Mouse (Mus musculus): ENCODE measurements around the gene Ttn. TPM values are rescaled to one million over a fixed set of nuclear protein-coding genes. Genes with fewer than 3 reads are reported as not detected.

Ttn gene
- total RNA-seq, 1 experiment from 2014 or later: 0.10 TPM

- no peak for ATAC-seq (replicated peaks in 1 of 2; ENCODE audit: insufficient read depth in 1 of 2, low FRiP score in 2 of 2, low TSS enrichment in 1 of 2, low read depth in 1 of 2, poor library complexity in 2 of 2, severe bottlenecking in 2 of 2)
These were observed 12.7 kb downstream of the Ttn start for GRCm38 (mm10) chr2:76969637-76970036.

DNA sequence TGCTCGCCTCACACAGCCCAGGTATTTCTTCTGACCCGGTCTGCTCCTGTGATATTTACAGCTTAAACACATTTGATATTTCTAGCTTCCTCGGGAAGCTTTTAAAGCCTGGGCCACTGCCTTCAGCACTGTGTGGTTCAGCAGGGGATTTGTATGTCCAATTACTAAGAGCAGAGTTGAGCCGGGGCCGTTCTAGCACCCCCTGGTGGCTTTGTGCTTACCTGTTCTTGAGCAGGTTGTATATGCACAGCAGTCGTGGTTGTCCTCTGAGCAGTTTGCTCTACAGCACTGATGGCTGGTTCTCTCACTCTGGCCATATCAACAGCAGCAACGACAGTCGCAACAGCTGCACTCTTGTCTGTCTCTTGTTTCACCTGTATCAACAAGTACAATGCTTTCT, 13.4 kb downstream of the Ttn start:
- peak; percentile 87 to 95 for ATAC-seq (replicated peaks in 1 of 2; ENCODE audit: insufficient read depth in 1 of 2, low FRiP score in 2 of 2, low TSS enrichment in 1 of 2, low read depth in 1 of 2, poor library complexity in 2 of 2, severe bottlenecking in 2 of 2)

GRCm38 (mm10) chr2:76966582-76966981, 15.8 kb downstream of the Ttn start:
- no peak for ATAC-seq (replicated peaks in 1 of 2; ENCODE audit: insufficient read depth in 1 of 2, low FRiP score in 2 of 2, low TSS enrichment in 1 of 2, low read depth in 1 of 2, poor library complexity in 2 of 2, severe bottlenecking in 2 of 2)

DNA sequence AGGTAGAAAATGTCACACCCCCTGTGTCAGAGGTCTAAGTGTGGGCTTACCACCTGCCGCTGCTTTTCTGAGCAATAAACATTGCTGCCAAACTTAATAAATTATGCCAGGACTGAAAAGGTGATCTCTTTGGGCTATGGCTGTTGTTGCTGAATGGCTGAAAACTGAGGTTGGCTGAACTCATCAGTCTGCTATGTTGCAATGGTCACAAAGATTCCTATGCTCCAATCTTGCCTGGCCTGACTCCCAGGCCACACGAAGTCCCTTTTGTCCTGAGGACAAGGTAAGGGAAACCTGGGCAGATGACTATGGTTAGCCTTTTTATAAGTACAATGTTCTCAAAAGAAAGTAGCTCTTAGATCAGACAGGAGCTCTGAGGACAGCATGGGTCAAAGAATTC, 16.3 kb downstream of the Ttn start:
- no peak for ATAC-seq (replicated peaks in 1 of 2; ENCODE audit: insufficient read depth in 1 of 2, low FRiP score in 2 of 2, low TSS enrichment in 1 of 2, low read depth in 1 of 2, poor library complexity in 2 of 2, severe bottlenecking in 2 of 2)

GRCm38 (mm10) chr2:76965542-76965941, 16.8 kb downstream of the Ttn start:
- ATAC-seq (replicated peaks in 1 of 2; ENCODE audit: insufficient read depth in 1 of 2, low FRiP score in 2 of 2, low TSS enrichment in 1 of 2, low read depth in 1 of 2, poor library complexity in 2 of 2, severe bottlenecking in 2 of 2): no peak

DNA sequence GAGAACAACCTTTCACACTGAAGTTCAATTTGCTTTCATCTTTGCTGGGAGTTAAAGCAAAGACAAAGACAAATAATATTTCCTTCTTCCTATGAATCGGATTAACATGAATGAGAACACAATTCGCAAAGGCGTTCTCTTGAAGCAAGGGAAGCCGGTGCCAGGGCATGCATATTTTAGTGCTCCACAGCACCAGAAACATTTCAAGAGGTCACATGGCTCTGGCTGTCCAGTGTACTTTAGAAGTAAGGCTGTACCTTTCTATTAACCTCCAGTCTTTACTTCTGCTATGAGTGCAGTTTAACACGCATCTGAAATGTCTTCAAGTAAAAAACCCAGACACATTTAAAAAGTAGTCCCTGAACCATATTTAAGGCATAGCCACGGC, 20.3 kb downstream of the Ttn start:
- no peak for ATAC-seq (replicated peaks in 1 of 2; ENCODE audit: insufficient read depth in 1 of 2, low FRiP score in 2 of 2, low TSS enrichment in 1 of 2, low read depth in 1 of 2, poor library complexity in 2 of 2, severe bottlenecking in 2 of 2)

- ATAC-seq (replicated peaks in 1 of 2; ENCODE audit: insufficient read depth in 1 of 2, low FRiP score in 2 of 2, low TSS enrichment in 1 of 2, low read depth in 1 of 2, poor library complexity in 2 of 2, severe bottlenecking in 2 of 2): no peak
These were observed 20.8 kb downstream of the Ttn start for GRCm38 (mm10) chr2:76961420-76962044.

- ATAC-seq (replicated peaks in 1 of 2; ENCODE audit: insufficient read depth in 1 of 2, low FRiP score in 2 of 2, low TSS enrichment in 1 of 2, low read depth in 1 of 2, poor library complexity in 2 of 2, severe bottlenecking in 2 of 2): no peak
These were observed 32.6 kb downstream of the Ttn start for GRCm38 (mm10) chr2:76949774-76950173.

GRCm38 (mm10) chr2:76938515-76938914, 43.8 kb downstream of the Ttn start:
- ATAC-seq (replicated peaks in 1 of 2; ENCODE audit: insufficient read depth in 1 of 2, low FRiP score in 2 of 2, low TSS enrichment in 1 of 2, low read depth in 1 of 2, poor library complexity in 2 of 2, severe bottlenecking in 2 of 2): no peak

GRCm38 (mm10) chr2:76929718-76930117, 52.6 kb downstream of the Ttn start:
- peak in 1 of 2 experiments; percentile 59; a peak in 2 of 4 replicates for ATAC-seq (replicated peaks in 1 of 2; ENCODE audit: insufficient read depth in 1 of 2, low FRiP score in 2 of 2, low TSS enrichment in 1 of 2, low read depth in 1 of 2, poor library complexity in 2 of 2, severe bottlenecking in 2 of 2)

DNA sequence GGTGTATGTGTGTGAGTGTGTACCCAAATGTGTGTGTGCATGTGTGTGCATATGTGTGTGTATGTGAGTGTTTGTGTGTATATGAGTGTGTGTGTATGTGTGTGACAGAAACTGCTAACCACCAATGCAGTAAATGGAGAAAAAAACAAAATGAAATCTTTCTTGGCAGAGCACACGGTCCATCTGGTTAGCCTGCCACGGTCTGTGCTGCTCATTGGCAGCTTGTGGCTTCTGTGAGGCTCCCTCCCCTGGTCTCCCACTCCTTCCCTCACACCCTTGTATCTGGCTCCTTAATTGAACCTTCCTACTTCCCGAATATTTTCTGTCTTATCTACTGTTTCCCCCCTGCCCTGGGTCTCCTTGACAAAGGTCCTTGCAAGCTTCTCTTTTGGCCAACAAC, 53.5 kb downstream of the Ttn start:
- ATAC-seq (replicated peaks in 1 of 2; ENCODE audit: insufficient read depth in 1 of 2, low FRiP score in 2 of 2, low TSS enrichment in 1 of 2, low read depth in 1 of 2, poor library complexity in 2 of 2, severe bottlenecking in 2 of 2): no peak

- ATAC-seq (replicated peaks in 1 of 2; ENCODE audit: insufficient read depth in 1 of 2, low FRiP score in 2 of 2, low TSS enrichment in 1 of 2, low read depth in 1 of 2, poor library complexity in 2 of 2, severe bottlenecking in 2 of 2): no peak
These were observed 54.0 kb downstream of the Ttn start for GRCm38 (mm10) chr2:76928298-76928697.

- ATAC-seq (replicated peaks in 1 of 2; ENCODE audit: insufficient read depth in 1 of 2, low FRiP score in 2 of 2, low TSS enrichment in 1 of 2, low read depth in 1 of 2, poor library complexity in 2 of 2, severe bottlenecking in 2 of 2): peak; percentile 48 to 67; a peak in 2 of 4 replicates
These were observed 55.4 kb downstream of the Ttn start for GRCm38 (mm10) chr2:76926927-76927326.

DNA sequence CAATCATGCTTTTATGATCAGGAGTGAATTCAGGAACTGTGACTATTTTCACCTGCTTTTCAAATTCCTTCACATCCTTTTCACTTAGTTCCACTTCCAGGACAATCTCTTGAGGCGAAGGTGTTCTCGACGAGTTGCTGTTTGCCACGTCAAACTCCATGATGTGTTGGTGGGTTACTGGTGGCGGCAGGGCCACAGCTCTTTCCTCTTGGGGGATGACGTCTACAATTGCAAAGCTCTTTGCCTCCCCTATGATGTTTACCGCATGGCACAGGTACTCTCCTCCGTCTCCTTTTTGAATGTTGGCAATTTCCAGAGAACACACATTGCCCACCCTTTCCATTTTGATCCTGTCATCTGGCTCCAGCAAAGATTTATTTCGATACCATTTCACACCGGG, 67.4 kb downstream of the Ttn start:
- ATAC-seq (replicated peaks in 1 of 2; ENCODE audit: insufficient read depth in 1 of 2, low FRiP score in 2 of 2, low TSS enrichment in 1 of 2, low read depth in 1 of 2, poor library complexity in 2 of 2, severe bottlenecking in 2 of 2): no peak

DNA sequence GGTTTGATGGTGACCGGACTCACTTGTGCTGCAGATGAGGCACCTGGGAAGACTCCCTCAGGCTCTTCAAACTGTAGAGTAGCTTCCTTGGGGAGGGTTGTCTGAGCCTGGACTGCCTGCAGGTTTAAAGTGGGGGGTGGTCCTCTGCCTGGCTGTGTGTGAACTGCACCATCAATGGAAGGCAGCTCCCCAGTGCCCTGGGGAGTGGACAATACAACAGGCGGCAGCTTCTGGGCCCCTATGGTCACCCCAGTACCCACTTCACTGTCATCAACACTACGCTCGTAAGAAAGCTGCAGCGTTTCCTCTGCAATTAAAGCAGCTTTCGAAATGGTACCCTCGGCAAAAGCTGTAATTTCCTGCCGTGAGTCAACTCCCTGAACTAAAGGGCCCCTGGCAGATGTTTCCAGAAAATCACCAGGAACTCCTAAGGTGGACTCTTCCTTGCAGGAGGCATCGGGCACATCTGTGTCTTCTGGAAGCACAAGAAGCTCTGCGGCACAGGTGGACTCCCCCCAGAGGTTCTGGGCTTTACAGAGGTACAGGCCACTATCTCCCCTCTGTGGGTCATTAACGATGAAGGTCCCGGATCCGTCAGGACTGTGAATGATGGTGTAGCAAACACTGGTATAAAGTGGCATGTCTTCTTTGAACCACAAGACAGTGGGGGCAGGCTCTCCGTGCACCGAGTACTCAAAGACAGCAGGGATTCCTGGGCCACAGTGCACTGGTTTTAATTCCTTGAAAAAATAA, 73.5 kb downstream of the Ttn start:
- ATAC-seq (replicated peaks in 1 of 2; ENCODE audit: insufficient read depth in 1 of 2, low FRiP score in 2 of 2, low TSS enrichment in 1 of 2, low read depth in 1 of 2, poor library complexity in 2 of 2, severe bottlenecking in 2 of 2): no peak

DNA sequence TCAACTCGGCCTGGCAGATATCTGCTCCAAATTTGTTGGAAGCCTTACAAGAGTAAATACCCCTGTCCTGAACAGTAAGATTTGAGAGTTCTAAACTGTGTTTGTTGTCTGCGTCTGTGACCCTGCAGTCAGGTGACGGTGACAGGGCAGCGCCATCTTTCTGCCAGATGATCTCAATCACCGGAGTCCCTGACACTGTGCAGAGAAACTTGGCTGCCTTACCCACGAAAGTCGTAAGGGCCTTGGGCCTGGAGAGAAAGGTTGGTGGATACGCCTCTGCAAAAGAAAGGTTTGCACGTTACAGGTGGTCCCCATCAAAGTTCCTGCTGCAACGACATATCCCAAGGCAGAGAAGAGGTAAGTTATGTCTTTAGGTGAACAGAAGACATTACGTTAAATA, 79.0 kb downstream of the Ttn start:
- no peak for ATAC-seq (replicated peaks in 1 of 2; ENCODE audit: insufficient read depth in 1 of 2, low FRiP score in 2 of 2, low TSS enrichment in 1 of 2, low read depth in 1 of 2, poor library complexity in 2 of 2, severe bottlenecking in 2 of 2)

- ATAC-seq (replicated peaks in 1 of 2; ENCODE audit: insufficient read depth in 1 of 2, low FRiP score in 2 of 2, low TSS enrichment in 1 of 2, low read depth in 1 of 2, poor library complexity in 2 of 2, severe bottlenecking in 2 of 2): no peak
These were observed 80.8 kb downstream of the Ttn start for GRCm38 (mm10) chr2:76901476-76902086.

- no peak for ATAC-seq (replicated peaks in 1 of 2; ENCODE audit: insufficient read depth in 1 of 2, low FRiP score in 2 of 2, low TSS enrichment in 1 of 2, low read depth in 1 of 2, poor library complexity in 2 of 2, severe bottlenecking in 2 of 2)
These were observed 82.5 kb downstream of the Ttn start for GRCm38 (mm10) chr2:76899886-76900285.

GRCm38 (mm10) chr2:76896990-76897389, 85.4 kb downstream of the Ttn start:
- no peak for ATAC-seq (replicated peaks in 1 of 2; ENCODE audit: insufficient read depth in 1 of 2, low FRiP score in 2 of 2, low TSS enrichment in 1 of 2, low read depth in 1 of 2, poor library complexity in 2 of 2, severe bottlenecking in 2 of 2)
